Mouse (Mus musculus) MEL (cell line): ENCODE results near the gene Dclk3. TPM values are rescaled to one million over a fixed set of nuclear protein-coding genes. Genes with fewer than 3 reads are reported as not detected.

ENCODE experiments used
- DNase-seq: peaks from one replicate; pipeline ENCODE4 v3.0.0; 2011; ENCODE audit warnings: low read depth, low spot score
- H3K27ac ChIP-seq: 2 replicates; pipeline ENCODE4 v1.5.1; 2012; ENCODE audit warnings: low read depth, mild to moderate bottlenecking, control low read depth, low read length, moderate library complexity; ENCODE audit not compliant: control insufficient read depth
- H3K27me3 ChIP-seq, 2 experiments: fragments of 150-350 bp in 1 of 2; sonication (generic) in 1 of 2; 2 replicates each; pipeline ENCODE4 v1.6.1; 2012; ENCODE audit warnings: low read length in 2 of 2, mild to moderate bottlenecking in 2 of 2, improper control_type of control experiment in 1 of 2, moderate library complexity in 1 of 2; ENCODE audit not compliant: insufficient read depth in 2 of 2, control insufficient read depth in 1 of 2
- H3K36me3 ChIP-seq, 2 experiments: 2 replicates each; pipeline ENCODE4 v1.6.1; 2012 to 2014; ENCODE audit warnings: low read length in 2 of 2, improper control_type of control experiment in 1 of 2, inconsistent platforms in 1 of 2, mild to moderate bottlenecking in 1 of 2; ENCODE audit not compliant: insufficient read depth in 2 of 2, control insufficient read depth in 1 of 2
- H3K4me1 ChIP-seq, 2 experiments: fragments of 150-350 bp in 1 of 2; sonication (generic) in 1 of 2; 2 replicates each; pipeline ENCODE4 v1.6.1; 2012; ENCODE audit warnings: low read length in 2 of 2, improper control_type of control experiment in 1 of 2, mild to moderate bottlenecking in 1 of 2; ENCODE audit not compliant: insufficient read depth in 2 of 2, control insufficient read depth in 1 of 2
- H3K4me3 ChIP-seq, 2 experiments: fragments of 150-350 bp in 1 of 2; sonication (generic) in 1 of 2; 2 replicates each; pipeline ENCODE4 v1.5.1; 2012; ENCODE audit warnings: low read depth in 2 of 2, low read length in 2 of 2, mild to moderate bottlenecking in 2 of 2, moderate library complexity in 2 of 2, control low read depth in 1 of 2, improper control_type of control experiment in 1 of 2; ENCODE audit not compliant: control insufficient read depth in 1 of 2, insufficient read depth in 1 of 2
- H3K79me2 ChIP-seq: 2 replicates; pipeline ENCODE4 v1.6.1; 2012; ENCODE audit warnings: mild to moderate bottlenecking, low read length, moderate library complexity; ENCODE audit not compliant: control insufficient read depth, poor library complexity, insufficient read depth
- H3K9ac ChIP-seq: 2 replicates; pipeline ENCODE4 v1.6.1; 2012; ENCODE audit warnings: low read depth, mild to moderate bottlenecking, control low read depth, low read length, moderate library complexity; ENCODE audit not compliant: control insufficient read depth, poor library complexity, severe bottlenecking
- H3K9me3 ChIP-seq: fragments of 150-350 bp; sonication (generic); replicated peaks from 2 replicates; pipeline ENCODE4 v1.6.1; 2012; ENCODE audit warnings: mild to moderate bottlenecking, low read length, improper control_type of control experiment, moderate library complexity; ENCODE audit not compliant: insufficient read depth
- CHD1 ChIP-seq: IDR thresholded peaks from 2 replicates; pipeline ENCODE4 v1.6.1; 2012; ENCODE audit warnings: low read depth, mild to moderate bottlenecking, inconsistent platforms, low read length, improper control_type of control experiment
- CHD2 ChIP-seq: IDR thresholded peaks from 2 replicates; pipeline ENCODE4 v1.6.1; 2011; ENCODE audit warnings: low read length, improper control_type of control experiment
- CTCF ChIP-seq, 3 experiments: IDR thresholded peaks in 2 of 3; conservative IDR thresholded peaks in 1 of 3; 2 replicates each; pipeline ENCODE4 v1.5.1; 2011 to 2012; ENCODE audit warnings: low read length in 3 of 3, low read depth in 2 of 3, mild to moderate bottlenecking in 2 of 3, improper control_type of control experiment in 1 of 3, inconsistent platforms in 1 of 3, mixed read lengths in 1 of 3, moderate library complexity in 1 of 3; ENCODE audit not compliant: control insufficient read depth in 1 of 3, insufficient read depth in 1 of 3, poor library complexity in 1 of 3, severe bottlenecking in 1 of 3
- E2F4 ChIP-seq: IDR thresholded peaks from 2 replicates; pipeline ENCODE4 v1.6.1; 2011; ENCODE audit warnings: low read depth, low read length, improper control_type of control experiment, borderline replicate concordance
- ETS1 ChIP-seq: IDR thresholded peaks from 2 replicates; pipeline ENCODE4 v1.6.1; 2012; ENCODE audit warnings: low read depth, mild to moderate bottlenecking, inconsistent platforms, low read length, improper control_type of control experiment, moderate library complexity
- GATA1 ChIP-seq: IDR thresholded peaks from 2 replicates; pipeline ENCODE4 v1.6.1; 2011; ENCODE audit warnings: low read depth, low read length, improper control_type of control experiment
- HCFC1 ChIP-seq: IDR thresholded peaks from 2 replicates; pipeline ENCODE4 v1.6.1; 2012; ENCODE audit warnings: low read depth, mild to moderate bottlenecking, inconsistent platforms, low read length, improper control_type of control experiment, moderate library complexity
- KAT2A ChIP-seq: conservative IDR thresholded peaks from 2 replicates; pipeline ENCODE4 v1.6.1; 2012; ENCODE audit warnings: low read depth, low read length, improper control_type of control experiment, inconsistent platforms
- MEF2A ChIP-seq: IDR thresholded peaks from 2 replicates; pipeline ENCODE4 v1.6.1; 2014; ENCODE audit warnings: low read depth, mild to moderate bottlenecking, inconsistent platforms, low read length, improper control_type of control experiment; ENCODE audit not compliant: poor library complexity, insufficient replicate concordance, severe bottlenecking; ENCODE audit errors: extremely low read depth
- NELFE ChIP-seq: IDR thresholded peaks from 2 replicates; pipeline ENCODE4 v1.6.1; 2011; ENCODE audit warnings: low read depth, low read length, improper control_type of control experiment
- POLR2A ChIP-seq, 2 experiments: IDR thresholded peaks; 2 replicates each; pipeline ENCODE4 v1.6.1; 2011 to 2012; ENCODE audit warnings: low read length in 2 of 2, mild to moderate bottlenecking in 2 of 2, control low read depth in 1 of 2, improper control_type of control experiment in 1 of 2, low read depth in 1 of 2, moderate library complexity in 1 of 2; ENCODE audit not compliant: control insufficient read depth in 1 of 2, insufficient read depth in 1 of 2, poor library complexity in 1 of 2
- RAD21 ChIP-seq: IDR thresholded peaks from 2 replicates; pipeline ENCODE4 v1.6.1; 2011; ENCODE audit warnings: mild to moderate bottlenecking, low read depth, low read length, improper control_type of control experiment
- SIN3A ChIP-seq: IDR thresholded peaks from 2 replicates; pipeline ENCODE4 v1.6.1; 2012; ENCODE audit warnings: low read length, improper control_type of control experiment, inconsistent platforms
- SMC3 ChIP-seq: IDR thresholded peaks from 2 replicates; pipeline ENCODE4 v1.6.1; 2011; ENCODE audit warnings: low read depth, low read length, improper control_type of control experiment
- TAL1 ChIP-seq: IDR thresholded peaks from 2 replicates; pipeline ENCODE4 v1.6.1; 2012; ENCODE audit warnings: mild to moderate bottlenecking, inconsistent platforms, low read length, moderate library complexity, mixed read lengths
- TCF12 ChIP-seq: IDR thresholded peaks from 2 replicates; pipeline ENCODE4 v1.6.1; 2014; ENCODE audit warnings: low read depth, mild to moderate bottlenecking, inconsistent platforms, low read length, improper control_type of control experiment, moderate library complexity
- USF1 ChIP-seq: IDR thresholded peaks from 2 replicates; pipeline ENCODE4 v1.6.1; 2014; ENCODE audit warnings: low read depth, mild to moderate bottlenecking, inconsistent platforms, low read length, improper control_type of control experiment, moderate library complexity
- ZC3H11A ChIP-seq: IDR thresholded peaks from 2 replicates; pipeline ENCODE4 v1.6.1; 2012; ENCODE audit warnings: low read depth, mild to moderate bottlenecking, inconsistent platforms, low read length, improper control_type of control experiment
- ZKSCAN1 ChIP-seq: IDR thresholded peaks from 2 replicates; pipeline ENCODE4 v1.6.1; 2012; ENCODE audit warnings: low read depth, mild to moderate bottlenecking, inconsistent platforms, low read length, improper control_type of control experiment, moderate library complexity
- polyA plus RNA-seq, 2 experiments: library from polyadenylated mRNA; stranded (reverse) in 1 of 2; unstranded in 1 of 2; fragments of >175 nt in 1 of 2; fragments of >200 nt in 1 of 2; gene quantifications; 2 replicates each; pipeline versions ENCODE4 v1.2.1 to v1.2.4; 2012; ENCODE audit warnings: low replicate concordance in 2 of 2, low read depth in 1 of 2; ENCODE audit not compliant: insufficient read length in 2 of 2, insufficient read depth in 1 of 2, missing spikeins in 1 of 2
- total RNA-seq: library from RNA; depleted of rRNA; stranded (reverse); fragments of 300-350 nt; gene quantifications from 2 replicates; pipeline ENCODE4 v1.2.3, GENCODE M21; 2012

Dclk3 gene
- total and polyA plus RNA-seq, 3 experiments, result not detected

DNA sequence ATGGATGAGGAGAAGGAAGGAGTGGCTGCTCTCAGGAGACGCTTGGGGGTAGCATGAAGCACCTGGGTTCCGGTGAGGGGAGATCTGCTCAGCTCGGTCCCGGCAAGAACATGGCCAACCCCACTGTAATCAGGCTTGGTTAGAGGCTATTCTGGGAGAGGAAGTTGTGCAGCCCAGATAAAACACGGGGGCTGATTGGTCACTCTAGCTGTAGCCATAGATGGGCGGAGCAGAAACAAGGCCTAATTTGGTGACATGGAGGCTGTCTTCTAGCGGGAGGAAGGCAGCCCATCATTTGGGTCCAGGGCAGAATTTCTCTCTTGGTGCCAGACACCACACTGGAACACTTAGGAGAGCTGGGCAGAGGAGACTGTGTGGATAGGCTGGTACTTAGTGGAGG lies 83.3 kb downstream of the Dclk3 start:
- no peak overlapping the region for H3K9ac ChIP-seq
- no peaks in the 10 kb centered on the region for H3K9me3 ChIP-seq
- H3K4me3 ChIP-seq, result no peak overlapping the region
- no peaks in the 10 kb centered on the region for H3K79me2 ChIP-seq
- no peaks in the 10 kb centered on the region for H3K27me3 ChIP-seq
- H3K27ac ChIP-seq, result no peak overlapping the region
- no peaks in the 10 kb centered on the region for H3K4me1 ChIP-seq
- DNase-seq, result no peak
- TF ChIP-seq CHD1 (no peak), E2F4 (no peak), MEF2A (no peak), TAL1 (no peak), CTCF (IDR thresholded peaks at IDR 0.05 in 2 of 3, conservative IDR thresholded peaks at IDR 0.05 in 1 of 3; ENCODE audit: control insufficient read depth in 1 of 3, insufficient read depth in 1 of 3, low read depth in 2 of 3, low read length in 3 of 3, poor library complexity in 1 of 3, severe bottlenecking in 1 of 3) (no peak), TCF12 (no peak), HCFC1 (no peak), ZKSCAN1 (no peak), ZC3H11A (no peak), GATA1 (no peak), ETS1 (no peak), SMC3 (no peak), RAD21 (no peak), SIN3A (no peak), POLR2A (IDR thresholded peaks at IDR 0.05; ENCODE audit: control insufficient read depth in 1 of 2, insufficient read depth in 1 of 2, low read depth in 1 of 2, low read length in 2 of 2, poor library complexity in 1 of 2) (no peak), NELFE (no peak), USF1 (no peak), CHD2 (no peak)
- H3K36me3 ChIP-seq, result no peaks in the 10 kb centered on the region

DNA sequence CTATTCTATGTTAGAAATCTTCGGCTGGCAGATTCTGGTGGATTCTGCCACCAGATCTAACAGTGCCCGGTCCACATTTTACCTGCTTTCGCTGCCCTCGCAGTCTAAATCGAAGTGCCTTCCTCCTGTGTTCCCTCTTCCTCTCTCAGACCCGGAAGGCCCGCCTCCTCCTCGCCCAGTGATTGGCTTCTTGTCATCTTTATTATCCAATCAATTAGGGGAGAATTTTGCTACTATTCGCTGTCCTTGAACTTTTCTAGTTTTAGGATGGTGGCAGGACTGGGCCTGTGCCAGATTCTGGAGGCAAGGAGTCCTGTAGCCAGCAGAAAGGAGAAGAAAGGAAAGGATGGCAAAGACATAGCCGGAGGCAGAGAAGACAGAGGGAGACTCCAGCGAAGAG lies 84.2 kb downstream of the Dclk3 start:
- Histone ChIP-seq H3K79me2 (no peaks in the 10 kb centered on the region), H3K27me3 (no peaks in the 10 kb centered on the region), H3K9ac (no peak overlapping the region), H3K9me3 (no peaks in the 10 kb centered on the region), H3K4me1 (no peaks in the 10 kb centered on the region), H3K27ac (no peak overlapping the region), H3K36me3 (no peaks in the 10 kb centered on the region), H3K4me3 (no peak overlapping the region)
- TF ChIP-seq KAT2A, result no peak
- TF ChIP-seq, all 39 proteins: peak for 0
- DNase-seq, result no peak
